Mouse (Mus musculus): Measurements from ENCODE around the gene Fbxo5.

DNA sequence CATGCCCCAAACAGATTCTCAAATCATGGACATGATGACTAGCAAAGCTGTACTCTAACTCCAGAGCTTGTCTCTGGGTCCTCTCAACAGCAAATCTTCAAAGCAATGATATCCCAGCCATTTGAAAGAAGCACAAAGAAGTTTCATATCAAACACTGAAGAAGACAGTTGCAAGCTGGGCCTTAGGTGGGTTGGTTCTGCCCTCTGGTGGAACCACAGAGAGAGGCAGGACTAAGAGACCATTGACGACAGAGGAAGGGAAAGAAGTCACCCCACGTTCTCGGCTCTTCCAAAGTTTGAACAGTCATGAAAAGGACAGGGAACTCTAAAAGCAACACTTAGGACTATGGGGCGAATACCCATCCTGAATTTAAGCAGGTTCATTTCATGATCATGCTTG is 18.5 kb downstream of the Fbxo5 start:
- TF ChIP-seq TAL1 (IDR thresholded peaks at IDR 0.05; ENCODE audit: low read length) (no peak), GATA1 (IDR thresholded peaks at IDR 0.05; ENCODE audit: low read length) (no peak)

All from erythroblast, embryonic 14.5 days (primary cell).